12 mouse cellular contexts compared by ENCODE assay signal in genomic region chr7:16417141-16417771, GRCm38 (mm10). TPM values are rescaled to one million over a fixed set of nuclear protein-coding genes. Genes with fewer than 3 reads are reported as not detected.
DNase-seq lines count a peak whose midpoint lies in the region; ATAC-seq and TF ChIP-seq lines count a peak whose summit lies in the region.
"Had no signal": no experiment of that assay in that cellular context is flagged by ENCODE, and none has a peak within 500 bp of the region (broad histone marks: within the 10 kb centered on the region; RNA-seq: fewer than 3 reads in every experiment).

No protein-coding gene starts in this region.

- ATAC-seq in heart, embryonic 12.5 days (ENCODE audit: insufficient number of reproducible peaks, low FRiP score) = no peak
- peak; percentile 73 for ATAC-seq in lung, postnatal 0 days
- no peak for ATAC-seq in forebrain, embryonic 14.5 days

- H3K4me1 ChIP-seq in heart, adult 2 months (ENCODE audit: control insufficient read depth, insufficient read depth, low read length) = peaks cover 9% of the 10 kb centered on the region
- peaks cover 26% of the 10 kb centered on the region for H3K4me1 ChIP-seq in heart, embryonic 12.5 days (replicated peaks)
- 0 out of 2 replicates have a peak, but pooled peaks cover 6% of the 10 kb centered on the region for H3K4me1 ChIP-seq in brown adipose tissue, adult 24 weeks (ENCODE audit: control insufficient read depth, insufficient read depth, insufficient read length, low read length)
- peaks cover 8% of the 10 kb centered on the region; the same call in 1 of the 2 replicates for H3K4me1 ChIP-seq in lung, postnatal 0 days (ENCODE audit: insufficient read depth, low read depth, low read length)
- peaks cover 5% of the 10 kb centered on the region; the same call in 1 of the 2 replicates for H3K4me1 ChIP-seq in forebrain, embryonic 14.5 days (ENCODE audit: control insufficient read depth, insufficient read depth, low read length)

- H3K9me3 ChIP-seq in heart, embryonic 12.5 days (replicated peaks) = no peaks in the 10 kb centered on the region
- no peaks in the 10 kb centered on the region for H3K9me3 ChIP-seq in lung, postnatal 0 days (ENCODE audit: low read length)
- no peaks in the 10 kb centered on the region for H3K9me3 ChIP-seq in forebrain, embryonic 14.5 days (replicated peaks; ENCODE audit: control insufficient read depth, low read length)
- H3K9me3 ChIP-seq: hindbrain, embryonic 13.5 days; lung, embryonic 15.5 days; stomach, embryonic 15.5 days had no signal

- intact Hi-C loops in heart, adult 2 months (cut with DNase I) = no loop called here

- peak; percentile 64 to 72 for DNase-seq in heart, adult 2 months
- peak; percentile 66 for DNase-seq in heart, postnatal 4 days
- peak; percentile 80 for DNase-seq in lung, postnatal 0 days (ENCODE audit: low spot score)
- DNase-seq in right cerebral cortex, adult 18-20 months = no peak
- DNase-seq in urinary bladder, adult 18-20 months (ENCODE audit: low spot score in 2 of 2) = no peak
- DNase-seq in forebrain, embryonic 14.5 days (ENCODE audit: low spot score) = no peak
- DNase-seq: cerebellum, postnatal 14 days had no signal

- peak overlapping the region; percentile 74 for H3K27ac ChIP-seq in heart, adult 2 months
- no peak overlapping the region; the same call in 1 of the 2 replicates for H3K27ac ChIP-seq in heart, embryonic 12.5 days (ENCODE audit: poor library complexity, severe bottlenecking)
- peak overlapping the region; percentile 65 for H3K27ac ChIP-seq in brown adipose tissue, adult 24 weeks (replicated peaks; ENCODE audit: low read depth, low read length)
- peak overlapping the region; percentile 74 for H3K27ac ChIP-seq in lung, postnatal 0 days (ENCODE audit: low read length)
- H3K27ac ChIP-seq in forebrain, embryonic 14.5 days (ENCODE audit: low read depth, low read length) = no peak overlapping the region
- H3K27ac ChIP-seq: hindbrain, embryonic 13.5 days; lung, embryonic 15.5 days; stomach, embryonic 15.5 days had no signal

- 0 out of 2 replicates have a peak, but pooled peaks have one; percentile 24 for TF ChIP-seq POLR2A in heart, adult 2 months (IDR thresholded peaks at IDR 0.05; ENCODE audit: insufficient read depth, low read depth, low read length)

- H3K79me2 ChIP-seq in heart, adult 2 months (replicated peaks; ENCODE audit: control insufficient read depth, insufficient read depth, low read length) = no peaks in the 10 kb centered on the region

- H3K4me3 ChIP-seq in heart, adult 2 months = peak overlapping the region; percentile 22; the same call in 1 of the 2 replicates
- no peak overlapping the region for H3K4me3 ChIP-seq in heart, embryonic 12.5 days
- H3K4me3 ChIP-seq in brown adipose tissue, adult 24 weeks (ENCODE audit: insufficient read depth, low read depth, low read length) = peak overlapping the region; percentile 9; the same call in 1 of the 2 replicates
- no peak overlapping the region for H3K4me3 ChIP-seq in lung, postnatal 0 days (ENCODE audit: low read depth, low read length)
- H3K4me3 ChIP-seq in forebrain, embryonic 14.5 days (ENCODE audit: low read depth, low read length) = no peak overlapping the region
- H3K4me3 ChIP-seq: hindbrain, embryonic 13.5 days; lung, embryonic 15.5 days; stomach, embryonic 15.5 days had no signal

- TF ChIP-seq CTCF in heart, adult 2 months (IDR thresholded peaks at IDR 0.05) = no peak
- TF ChIP-seq CTCF in lung, postnatal 0 days (IDR thresholded peaks at IDR 0.05) = no peak

- no peak overlapping the region for H3K4me2 ChIP-seq in heart, embryonic 12.5 days
- no peak overlapping the region for H3K4me2 ChIP-seq in lung, postnatal 0 days (replicated peaks; ENCODE audit: low read depth, low read length)
- H3K4me2 ChIP-seq in forebrain, embryonic 14.5 days (ENCODE audit: low read length) = no peak overlapping the region
- H3K4me2 ChIP-seq: hindbrain, embryonic 13.5 days; lung, embryonic 15.5 days; stomach, embryonic 15.5 days had no signal

- H3K9ac ChIP-seq in heart, adult 2 months (ENCODE audit: low read depth, low read length) = no peak overlapping the region
- H3K9ac ChIP-seq in heart, embryonic 12.5 days = no peak overlapping the region
- H3K9ac ChIP-seq in lung, postnatal 0 days (replicated peaks; ENCODE audit: low read depth) = no peak overlapping the region
- H3K9ac ChIP-seq in forebrain, embryonic 14.5 days (ENCODE audit: low read length) = no peak overlapping the region
- H3K9ac ChIP-seq: hindbrain, embryonic 13.5 days; lung, embryonic 15.5 days; stomach, embryonic 15.5 days had no signal

- peak; percentile 67; the same call in 1 of the 2 replicates for TF ChIP-seq EP300 in heart, adult 2 months (IDR thresholded peaks at IDR 0.05; ENCODE audit: insufficient read depth, low read depth, low read length)
- no peak for TF ChIP-seq EP300 in lung, postnatal 0 days (IDR thresholded peaks at IDR 0.05)

- WGBS in heart, adult 2 months = 41% methylated on average over 10 of the region's 10 CpGs
- WGBS in heart, embryonic 12.5 days = 81% methylated on average over 10 of the region's 10 CpGs
- WGBS in lung, postnatal 0 days = 52% methylated on average over 10 of the region's 10 CpGs
- WGBS in forebrain, embryonic 14.5 days = 92% methylated on average over 10 of the region's 10 CpGs

- no peaks in the 10 kb centered on the region for H3K27me3 ChIP-seq in heart, adult 2 months (ENCODE audit: control insufficient read depth, insufficient read depth, low read length)
- no peaks in the 10 kb centered on the region for H3K27me3 ChIP-seq in heart, embryonic 12.5 days (replicated peaks)
- no peaks in the 10 kb centered on the region for H3K27me3 ChIP-seq in lung, postnatal 0 days (replicated peaks; ENCODE audit: insufficient read depth, low read length)
- H3K27me3 ChIP-seq in forebrain, embryonic 14.5 days (replicated peaks; ENCODE audit: control insufficient read depth, insufficient read depth, low read length) = no peaks in the 10 kb centered on the region
- H3K27me3 ChIP-seq: hindbrain, embryonic 13.5 days; lung, embryonic 15.5 days; stomach, embryonic 15.5 days had no signal

- peaks cover 8% of the 10 kb centered on the region; the same call in 1 of the 2 replicates for H3K36me3 ChIP-seq in heart, adult 2 months (ENCODE audit: control insufficient read depth, insufficient read depth, low read length)
- peaks cover 69% of the 10 kb centered on the region for H3K36me3 ChIP-seq in heart, embryonic 12.5 days
- H3K36me3 ChIP-seq in lung, postnatal 0 days (ENCODE audit: insufficient read depth, low read length) = peaks cover 19% of the 10 kb centered on the region
- peaks cover 67% of the 10 kb centered on the region for H3K36me3 ChIP-seq in forebrain, embryonic 14.5 days (ENCODE audit: control insufficient read depth, insufficient read depth, low read length)

RNA-seq across cellular contexts. Expression of gene Zc3h4, which starts 16.5 kb away (rescaled TPM):
- total RNA-seq in heart, adult 2 months (2021) = 10 to 100 TPM; 27.7 to 32.4 TPM
- polyA plus RNA-seq in heart, adult 2 months (2012; rRNA removed) = 17.7 and 17.8 TPM in 2 replicates
- polyA plus RNA-seq in heart, embryonic 12.5 days (2016; fragmentation: Nextera tagmentation; extraction: Ambion mirVana) = 14.3 and 14.9 TPM in 2 replicates
- 11.0 and 12.2 TPM in 2 replicates for polyA plus RNA-seq in brown adipose tissue, adult 24 weeks (2012; ENCODE audit: insufficient read depth, insufficient read length, missing spikeins)
- total RNA-seq in heart, postnatal 4 days (2021) = 10 to 100 TPM; 36.8 to 39.3 TPM
- 7.9 and 8.2 TPM in 2 replicates for polyA plus RNA-seq in lung, postnatal 0 days (2015; fragmentation: Nextera tagmentation; extraction: Ambion mirVana)
- polyA plus RNA-seq in forebrain, embryonic 14.5 days (2014; fragmentation: Nextera tagmentation; extraction: Ambion mirVana) = 14.3 and 15.5 TPM in 2 replicates

RNA-seq across cellular contexts. Expression of gene Sae1, which starts 29.6 kb away (rescaled TPM):
- 10 to 100 TPM; 33.0 to 36.1 TPM for total RNA-seq in heart, adult 2 months (2021)
- 23.4 and 45.3 TPM in 2 replicates for polyA plus RNA-seq in heart, adult 2 months (2012; rRNA removed)
- 232 and 254 TPM in 2 replicates for polyA plus RNA-seq in heart, embryonic 12.5 days (2016; fragmentation: Nextera tagmentation; extraction: Ambion mirVana)
- 22.5 and 31.0 TPM in 2 replicates for polyA plus RNA-seq in brown adipose tissue, adult 24 weeks (2012; ENCODE audit: insufficient read depth, insufficient read length, missing spikeins)
- total RNA-seq in heart, postnatal 4 days (2021) = 100 to 1,000 TPM; 105 to 110 TPM
- 84.8 and 92.3 TPM in 2 replicates for polyA plus RNA-seq in lung, postnatal 0 days (2015; fragmentation: Nextera tagmentation; extraction: Ambion mirVana)
- 253 and 259 TPM in 2 replicates for polyA plus RNA-seq in forebrain, embryonic 14.5 days (2014; fragmentation: Nextera tagmentation; extraction: Ambion mirVana)

RNA-seq across cellular contexts. Expression of gene Tmem160, which starts 35.3 kb away (rescaled TPM):
- total RNA-seq in heart, adult 2 months (2021) = 10 to 100 TPM; 82.9 to 88.2 TPM
- 109 and 140 TPM in 2 replicates for polyA plus RNA-seq in heart, adult 2 months (2012; rRNA removed)
- 79.0 and 83.6 TPM in 2 replicates for polyA plus RNA-seq in heart, embryonic 12.5 days (2016; fragmentation: Nextera tagmentation; extraction: Ambion mirVana)
- 58.0 and 62.4 TPM in 2 replicates for polyA plus RNA-seq in brown adipose tissue, adult 24 weeks (2012; ENCODE audit: insufficient read depth, insufficient read length, missing spikeins)
- total RNA-seq in heart, postnatal 4 days (2021) = 10 to 100 TPM; 70.3 to 77.9 TPM
- polyA plus RNA-seq in lung, postnatal 0 days (2015; fragmentation: Nextera tagmentation; extraction: Ambion mirVana) = 81.0 and 87.9 TPM in 2 replicates
- 67.2 and 75.4 TPM in 2 replicates for polyA plus RNA-seq in forebrain, embryonic 14.5 days (2014; fragmentation: Nextera tagmentation; extraction: Ambion mirVana)

Comparison
In these comparisons a context has a peak if more than half of its experiments do, and no peak if none do; other contexts are left out.
1. H3K27ac ChIP-seq: peak in heart, adult 2 months (single experiment), brown adipose tissue, adult 24 weeks (single experiment) and lung, postnatal 0 days (single experiment); none in heart, embryonic 12.5 days (single experiment) and forebrain, embryonic 14.5 days (single experiment).
2. H3K4me3 ChIP-seq: peak in heart, adult 2 months (single experiment) and brown adipose tissue, adult 24 weeks (single experiment); none in heart, embryonic 12.5 days (single experiment), lung, postnatal 0 days (single experiment) and forebrain, embryonic 14.5 days (single experiment).
3. DNase-seq: peak in heart, adult 2 months (2 of 2), heart, postnatal 4 days (single experiment) and lung, postnatal 0 days (single experiment); none in right cerebral cortex, adult 18-20 months (single experiment), urinary bladder, adult 18-20 months (0 of 2) and forebrain, embryonic 14.5 days (single experiment).